Mouse (Mus musculus) small intestine, adult 2 months (tissue): ENCODE data around the gene Lgals3bp. TPM values are rescaled to one million over a fixed set of nuclear protein-coding genes. Genes with fewer than 3 reads are reported as not detected.

Experiments used
- H3K27ac ChIP-seq: fragments of 200-500 bp; 2 replicates; pipeline ENCODE4 v1.5.1; 2012; ENCODE audit warnings: low read depth, low read length, control low read depth, inconsistent platforms; ENCODE audit not compliant: insufficient read depth
- H3K27me3 ChIP-seq: fragments of 200-500 bp; 2 replicates; pipeline ENCODE4 v1.6.1; 2012; ENCODE audit warnings: mild to moderate bottlenecking, moderate library complexity, low read length, inconsistent platforms; ENCODE audit not compliant: control insufficient read depth, insufficient read depth
- H3K36me3 ChIP-seq: fragments of 200-500 bp; 2 replicates; pipeline ENCODE4 v1.6.1; 2012; ENCODE audit warnings: mild to moderate bottlenecking, low read length, control low read depth, inconsistent platforms; ENCODE audit not compliant: control insufficient read depth, insufficient read depth
- H3K4me1 ChIP-seq: fragments of 200-500 bp; 2 replicates; pipeline ENCODE4 v1.6.1; 2012; ENCODE audit warnings: low read length, inconsistent platforms, mixed read lengths; ENCODE audit not compliant: control insufficient read depth, insufficient read depth, insufficient read length
- H3K4me3 ChIP-seq: fragments of 200-500 bp; 2 replicates; pipeline ENCODE4 v1.5.1; 2012; ENCODE audit warnings: low read depth, mild to moderate bottlenecking, control low read depth, inconsistent platforms, low read length, moderate library complexity
- CTCF ChIP-seq: fragments of 200-500 bp; IDR thresholded peaks from 2 replicates; pipeline ENCODE4 v1.5.1; 2012; ENCODE audit warnings: low read depth, mild to moderate bottlenecking, control low read depth, inconsistent platforms, low read length, moderate library complexity, mixed read lengths; ENCODE audit not compliant: insufficient replicate concordance, insufficient read length; ENCODE audit errors: extremely low read depth
- POLR2A ChIP-seq: fragments of 200-500 bp; IDR thresholded peaks from 2 replicates; pipeline ENCODE4 v1.6.1; 2012; ENCODE audit warnings: low read depth, mild to moderate bottlenecking, control low read depth, inconsistent platforms, low read length, moderate library complexity
- WGBS: fragments of 180-500 bp; shearing (Covaris S2); methylation state at CpG from one replicate; pipeline ENCODE4 v1.1.7; 2018; 5-methylcytosine and 5-hydroxymethylcytosine counted together
- polyA plus RNA-seq: library from polyadenylated mRNA; depleted of rRNA; stranded (reverse); fragments of >200 nt; gene quantifications from 2 replicates; pipeline ENCODE4 v1.2.3, GENCODE M21; 2012

Lgals3bp gene
- polyA plus RNA-seq, 1 experiment: 739 TPM

DNA sequence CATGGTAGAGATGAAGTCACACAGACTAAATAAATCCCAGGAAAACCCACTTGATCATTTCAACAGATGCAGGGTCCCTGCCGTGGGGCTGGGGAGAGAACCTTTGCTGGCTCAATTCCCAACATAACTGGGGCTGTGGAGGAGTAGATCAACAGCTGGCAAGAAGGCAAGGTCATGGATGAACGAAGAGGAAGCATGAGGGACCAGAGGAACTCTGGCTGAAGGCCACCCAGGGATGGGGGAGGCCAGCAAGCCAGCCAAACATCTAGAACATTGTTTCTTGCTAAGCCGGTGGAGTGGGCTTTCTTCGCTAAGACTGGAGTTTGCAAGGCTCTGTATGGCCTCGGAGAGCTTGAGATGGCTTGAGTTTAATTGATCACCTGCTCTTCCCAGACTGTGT lies 26.0 kb downstream of the Lgals3bp start:
- H3K36me3 ChIP-seq: no peaks in the 10 kb centered on the region
- no peak overlapping the region for H3K4me3 ChIP-seq
- 66% methylated on average over 5 of the region's 5 CpGs for whole genome bisulfite sequencing
- no peak overlapping the region for H3K27ac ChIP-seq
- H3K27me3 ChIP-seq: no peaks in the 10 kb centered on the region
- no peak for TF ChIP-seq POLR2A
- no peak for TF ChIP-seq CTCF
- no peaks in the 10 kb centered on the region for H3K4me1 ChIP-seq

DNA sequence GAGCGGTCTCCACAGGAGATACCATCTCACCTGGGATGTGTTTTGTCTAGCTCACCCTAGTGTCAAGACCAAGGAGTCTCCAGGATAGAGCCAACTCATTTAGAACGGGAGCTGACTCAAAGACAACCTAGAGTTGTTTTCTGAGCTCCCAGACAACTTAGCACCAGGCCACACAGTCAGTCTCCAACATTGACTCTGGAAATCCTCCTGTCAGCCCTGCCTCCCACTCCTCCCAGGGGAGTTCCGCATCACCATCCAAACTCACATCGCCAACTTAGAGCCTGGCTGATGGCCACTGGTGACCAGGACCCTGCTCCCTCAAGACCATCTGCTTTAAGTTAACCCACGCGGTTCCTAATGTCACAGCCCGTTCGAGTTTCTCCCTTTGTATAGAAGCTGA lies 26.4 kb downstream of the Lgals3bp start:
- no peaks in the 10 kb centered on the region for H3K4me1 ChIP-seq
- no peak overlapping the region for H3K4me3 ChIP-seq
- TF ChIP-seq POLR2A (no peak), CTCF (no peak)
- H3K36me3 ChIP-seq: no peaks in the 10 kb centered on the region
- WGBS: 83% methylated on average over 8 of the region's 8 CpGs
- H3K27ac ChIP-seq: no peak overlapping the region
- no peaks in the 10 kb centered on the region for H3K27me3 ChIP-seq

DNA sequence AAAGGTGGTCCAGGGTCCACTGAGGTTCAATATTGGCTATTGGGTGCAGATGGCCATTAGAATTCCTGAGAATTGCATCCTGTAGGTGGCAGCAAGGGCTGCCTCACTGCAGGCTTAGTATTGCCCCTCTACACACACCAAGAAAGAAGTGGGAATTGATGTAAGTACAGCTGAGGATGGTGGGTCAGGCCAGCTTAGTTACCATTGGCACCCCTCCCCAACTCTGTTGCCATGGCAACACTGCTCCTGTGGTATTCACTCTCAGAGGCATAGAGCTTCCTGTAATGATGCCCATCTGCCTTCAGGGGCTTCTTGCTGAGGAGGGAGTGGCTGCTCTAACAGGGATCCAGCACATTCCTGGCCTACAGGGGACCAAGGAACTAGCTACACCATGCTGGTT lies 26.9 kb downstream of the Lgals3bp start:
- H3K4me3 ChIP-seq: no peak overlapping the region
- no peaks in the 10 kb centered on the region for H3K4me1 ChIP-seq
- TF ChIP-seq CTCF: no peak
- TF ChIP-seq POLR2A: no peak
- H3K36me3 ChIP-seq: no peaks in the 10 kb centered on the region
- H3K27me3 ChIP-seq: no peaks in the 10 kb centered on the region
- H3K27ac ChIP-seq: no peak overlapping the region

DNA sequence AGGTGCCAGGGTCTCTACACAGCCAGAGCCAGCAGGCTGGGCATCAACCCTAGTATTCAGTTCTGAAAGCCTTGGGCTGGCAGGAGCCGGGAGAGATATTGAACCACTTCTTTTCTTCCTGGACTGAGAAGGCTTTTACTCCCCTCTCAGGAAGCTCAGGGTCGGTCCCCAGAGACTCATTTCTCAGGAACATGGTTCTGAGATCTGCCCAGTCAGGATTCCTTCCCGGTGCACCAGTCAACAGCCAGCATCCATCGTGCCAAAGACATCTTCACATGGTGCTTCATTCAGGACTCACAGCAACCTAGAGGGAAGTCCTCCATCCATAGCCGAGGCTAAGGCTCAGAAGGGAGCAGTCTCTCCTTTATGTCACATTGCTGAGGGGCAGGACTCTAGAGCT lies 27.4 kb downstream of the Lgals3bp start:
- 70% methylated on average over 5 of the region's 5 CpGs for WGBS
- TF ChIP-seq CTCF (no peak), POLR2A (no peak)

DNA sequence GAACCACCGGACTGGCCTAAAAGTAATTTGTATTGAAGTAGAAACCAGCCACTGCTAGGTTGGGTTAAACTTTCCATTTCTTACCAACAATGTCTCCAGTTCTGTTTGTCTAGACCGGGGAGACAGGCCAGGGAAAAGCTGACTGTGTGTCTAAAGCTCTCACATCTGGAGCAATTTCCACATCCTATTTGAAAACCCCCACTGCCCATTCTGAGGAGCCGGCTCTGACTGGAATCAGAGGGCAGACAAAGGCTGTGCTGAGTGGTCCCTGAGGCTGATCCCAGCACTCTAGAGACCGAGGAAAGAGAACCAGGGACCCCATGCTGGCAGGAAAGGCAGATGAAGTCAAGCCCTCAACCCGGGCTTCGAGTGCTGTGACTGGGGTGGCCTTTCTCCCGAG lies 29.3 kb downstream of the Lgals3bp start:
- Histone ChIP-seq H3K36me3 (no peaks in the 10 kb centered on the region), H3K27me3 (no peaks in the 10 kb centered on the region), H3K4me1 (no peaks in the 10 kb centered on the region), H3K27ac (no peak overlapping the region), H3K4me3 (no peak overlapping the region)
- TF ChIP-seq POLR2A: no peak
- no peak for TF ChIP-seq CTCF
- 64% methylated on average over 7 of the region's 7 CpGs for WGBS

More for the DNA sequence above, 27.4 kb downstream of the Lgals3bp start:
- Histone ChIP-seq H3K27ac (no peak overlapping the region), H3K36me3 (no peaks in the 10 kb centered on the region), H3K4me3 (no peak overlapping the region), H3K27me3 (no peaks in the 10 kb centered on the region), H3K4me1 (no peaks in the 10 kb centered on the region)

DNA sequence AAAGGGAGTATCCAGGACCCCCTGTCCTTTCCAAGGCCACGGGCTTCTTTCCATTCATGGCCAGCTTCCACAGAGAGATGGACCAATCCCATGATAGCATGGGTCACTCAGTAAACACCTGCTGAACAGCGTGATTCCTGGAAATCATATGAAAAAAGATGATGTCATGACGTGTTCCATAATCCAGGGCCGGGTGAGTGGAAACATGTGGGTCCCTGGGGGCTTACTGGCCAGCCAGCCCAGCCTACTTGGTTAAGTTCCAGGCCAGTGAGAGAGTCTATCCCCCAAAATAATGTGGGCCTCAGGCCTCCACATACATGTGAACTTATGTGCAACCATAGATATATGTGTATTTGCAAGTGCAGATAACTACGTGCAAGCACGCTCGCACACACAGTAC lies 30.0 kb downstream of the Lgals3bp start:
- Histone ChIP-seq H3K4me1 (no peaks in the 10 kb centered on the region), H3K36me3 (no peaks in the 10 kb centered on the region), H3K4me3 (no peak overlapping the region), H3K27me3 (no peaks in the 10 kb centered on the region), H3K27ac (no peak overlapping the region)
- WGBS: 78% methylated on average over 7 of the region's 7 CpGs
- no peak for TF ChIP-seq CTCF
- TF ChIP-seq POLR2A: no peak

DNA sequence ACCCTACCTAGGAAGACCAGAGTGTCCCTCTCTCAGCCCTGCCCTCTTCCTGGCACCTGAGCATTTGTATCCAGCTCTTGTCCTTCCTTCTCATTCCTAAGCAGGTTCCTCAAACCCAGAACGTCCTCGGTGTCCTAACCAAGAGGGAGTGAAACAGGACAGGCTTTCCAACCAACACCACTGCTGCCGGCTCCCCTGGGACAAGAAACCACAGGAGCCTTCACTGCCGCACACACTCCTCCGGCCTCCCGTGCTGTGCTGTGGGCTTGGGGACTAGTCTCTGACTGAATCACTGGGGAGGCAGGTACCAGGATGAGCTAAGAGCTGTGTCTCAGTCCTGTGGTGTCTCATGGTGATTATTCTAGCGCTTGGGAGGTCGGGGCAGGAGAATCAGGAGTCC lies 32.2 kb downstream of the Lgals3bp start:
- H3K27me3 ChIP-seq: no peaks in the 10 kb centered on the region
- no peak overlapping the region for H3K4me3 ChIP-seq
- no peak overlapping the region for H3K27ac ChIP-seq
- TF ChIP-seq POLR2A (no peak), CTCF (no peak)
- no peaks in the 10 kb centered on the region for H3K4me1 ChIP-seq
- no peaks in the 10 kb centered on the region for H3K36me3 ChIP-seq
- WGBS: 75% methylated on average over 8 of the region's 8 CpGs

DNA sequence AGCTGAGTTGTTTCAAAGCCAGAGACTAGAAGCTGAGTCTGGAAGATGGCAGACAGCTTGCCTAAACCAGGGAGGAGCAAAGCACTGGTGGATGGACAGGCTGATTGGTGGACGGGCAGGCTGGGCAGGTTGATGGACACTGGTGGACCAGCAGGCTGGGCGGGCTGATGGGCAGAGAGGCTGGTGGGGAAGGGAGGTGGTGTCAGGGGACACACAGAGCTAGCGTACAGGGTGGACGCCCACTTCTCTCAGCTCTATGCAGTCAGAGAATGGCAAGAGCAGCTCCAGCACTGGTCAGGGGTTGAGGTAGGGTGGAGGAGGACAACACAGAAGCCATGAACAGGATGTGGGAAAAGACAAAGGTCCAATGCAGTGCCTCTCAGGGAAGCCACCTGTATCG lies 32.6 kb downstream of the Lgals3bp start:
- WGBS: 74% methylated on average over 5 of the region's 5 CpGs
- Histone ChIP-seq H3K27me3 (no peaks in the 10 kb centered on the region), H3K4me3 (no peak overlapping the region), H3K4me1 (no peaks in the 10 kb centered on the region), H3K36me3 (no peaks in the 10 kb centered on the region), H3K27ac (no peak overlapping the region)
- no peak for TF ChIP-seq CTCF
- no peak for TF ChIP-seq POLR2A
